Mouse (Mus musculus) MEL (cell line): Measurements from ENCODE around the gene Olfr533.

ENCODE experiments used
- CTCF ChIP-seq, 3 experiments: IDR thresholded peaks in 2 of 3; conservative IDR thresholded peaks in 1 of 3; 2 replicates each; pipeline ENCODE4 v1.5.1; 2011 to 2012; ENCODE audit warnings: low read length in 3 of 3, low read depth in 2 of 3, mild to moderate bottlenecking in 2 of 3, improper control_type of control experiment in 1 of 3, inconsistent platforms in 1 of 3, mixed read lengths in 1 of 3, moderate library complexity in 1 of 3; ENCODE audit not compliant: control insufficient read depth in 1 of 3, insufficient read depth in 1 of 3, poor library complexity in 1 of 3, severe bottlenecking in 1 of 3
- EP300 ChIP-seq, 2 experiments: IDR thresholded peaks; 2 replicates each; pipeline ENCODE4 v1.6.1; 2011; ENCODE audit warnings: improper control_type of control experiment in 2 of 2, low read length in 2 of 2, low read depth in 1 of 2, mild to moderate bottlenecking in 1 of 2
- ETS1 ChIP-seq: IDR thresholded peaks from 2 replicates; pipeline ENCODE4 v1.6.1; 2012; ENCODE audit warnings: low read depth, mild to moderate bottlenecking, inconsistent platforms, low read length, improper control_type of control experiment, moderate library complexity
- MAX ChIP-seq: IDR thresholded peaks from 2 replicates; pipeline ENCODE4 v1.6.1; 2011; ENCODE audit warnings: low read length, improper control_type of control experiment
- MAZ ChIP-seq: IDR thresholded peaks from 2 replicates; pipeline ENCODE4 v1.6.1; 2012; ENCODE audit warnings: low read depth, mild to moderate bottlenecking, inconsistent platforms, low read length, improper control_type of control experiment
- NELFE ChIP-seq: IDR thresholded peaks from 2 replicates; pipeline ENCODE4 v1.6.1; 2011; ENCODE audit warnings: low read depth, low read length, improper control_type of control experiment
- RAD21 ChIP-seq: IDR thresholded peaks from 2 replicates; pipeline ENCODE4 v1.6.1; 2011; ENCODE audit warnings: mild to moderate bottlenecking, low read depth, low read length, improper control_type of control experiment
- USF1 ChIP-seq: IDR thresholded peaks from 2 replicates; pipeline ENCODE4 v1.6.1; 2014; ENCODE audit warnings: low read depth, mild to moderate bottlenecking, inconsistent platforms, low read length, improper control_type of control experiment, moderate library complexity

DNA sequence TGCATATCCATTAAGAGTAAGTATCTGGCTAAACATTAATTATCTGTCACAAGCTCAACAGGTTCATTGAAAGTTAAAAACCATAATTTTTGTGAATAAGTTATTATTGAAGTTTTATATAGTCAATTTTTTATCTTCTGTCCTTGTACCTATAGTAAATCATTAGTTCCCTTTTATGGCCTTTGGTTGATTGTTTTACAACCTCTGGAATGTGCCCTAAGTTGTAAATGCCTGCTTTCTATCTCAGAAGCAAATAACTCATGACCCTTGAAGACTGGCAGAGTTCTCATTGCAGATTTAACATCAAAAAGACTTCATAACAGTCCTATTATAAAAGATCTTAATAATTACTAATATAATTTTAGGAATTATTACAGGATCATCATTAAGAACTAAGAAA, 31.5 kb downstream of the Olfr533 start:
- TF ChIP-seq CTCF (IDR thresholded peaks at IDR 0.05 in 2 of 3, conservative IDR thresholded peaks at IDR 0.05 in 1 of 3; ENCODE audit: control insufficient read depth in 1 of 3, insufficient read depth in 1 of 3, low read depth in 2 of 3, low read length in 3 of 3, poor library complexity in 1 of 3, severe bottlenecking in 1 of 3) (no peak), ETS1 (no peak), MAZ (no peak), EP300 (IDR thresholded peaks at IDR 0.05; ENCODE audit: low read depth in 1 of 2, low read length in 2 of 2) (no peak), MAX (no peak), RAD21 (no peak), NELFE (no peak), USF1 (no peak)
